ENCODE assay signal across 8 mouse cellular contexts in the genomic region with DNA sequence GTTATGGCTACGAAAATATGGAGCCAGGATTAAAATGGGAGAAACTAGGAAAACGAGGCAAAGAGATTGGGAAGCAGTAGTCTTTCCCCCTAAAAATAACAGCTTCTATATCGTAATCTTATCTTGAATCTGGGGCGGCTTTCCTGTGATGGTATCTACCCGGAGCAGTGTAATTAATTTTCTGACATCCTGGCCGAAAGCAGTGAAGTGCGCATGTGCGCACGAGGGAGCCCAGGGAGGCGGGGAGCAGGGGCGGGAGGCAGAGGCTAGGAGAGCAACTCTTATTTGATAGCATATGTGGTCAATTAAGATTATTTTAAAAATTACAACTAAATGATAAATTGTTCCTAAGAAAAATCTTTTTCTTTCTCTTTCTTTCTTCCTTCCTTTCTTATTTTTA.
DNase-seq lines count a peak whose midpoint lies in the region; ATAC-seq and TF ChIP-seq lines count a peak whose summit lies in the region.

No protein-coding gene starts in this region.

- H3K36me3 ChIP-seq in hindbrain, embryonic 14.5 days (replicated peaks; ENCODE audit: control insufficient read depth, insufficient read depth) = no peaks in the 10 kb centered on the region
- H3K36me3 ChIP-seq in lung, embryonic 15.5 days = no peaks in the 10 kb centered on the region
- H3K36me3 ChIP-seq in stomach, postnatal 0 days (ENCODE audit: control insufficient read depth, insufficient read depth, low read length) = no peaks in the 10 kb centered on the region

- no peak for TF ChIP-seq EP300 in stomach, postnatal 0 days (optimal IDR thresholded peaks at IDR 0.05)

- peak; percentile 66 for DNase-seq in cerebellum, adult 11-12 months
- DNase-seq in ovary, postnatal 36 days (ENCODE audit: low spot score) = peak; percentile 33
- DNase-seq in ovary, adult 18-20 months (ENCODE audit: low spot score) = no peak
- DNase-seq in hindbrain, embryonic 14.5 days (ENCODE audit: low spot score) = peak; percentile 56
- DNase-seq in stomach, postnatal 0 days (ENCODE audit: low spot score) = no peak
- no peak for DNase-seq in c-Kit-positive CD71-positive TER-119-positive erythroid progenitor cells, embryonic 14.5 days (ENCODE audit: low spot score)

- no peak overlapping the region for H3K9ac ChIP-seq in hindbrain, embryonic 14.5 days
- H3K9ac ChIP-seq in lung, embryonic 15.5 days = no peak overlapping the region
- H3K9ac ChIP-seq in stomach, postnatal 0 days (ENCODE audit: low read length) = no peak overlapping the region

- TF ChIP-seq CTCF in stomach, postnatal 0 days (IDR thresholded peaks at IDR 0.05; ENCODE audit: low read depth) = no peak

- ATAC-seq in cerebellum, adult (ENCODE audit: insufficient number of reproducible peaks, low FRiP score, low TSS enrichment) = no peak
- ATAC-seq in hindbrain, embryonic 14.5 days (ENCODE audit: low FRiP score) = no peak
- ATAC-seq in lung, embryonic 15.5 days (ENCODE audit: borderline replicate concordance, extremely low read depth, low FRiP score, low TSS enrichment) = no peak
- no peak for ATAC-seq in stomach, postnatal 0 days (ENCODE audit: low FRiP score, low TSS enrichment)

- H3K4me2 ChIP-seq in hindbrain, embryonic 14.5 days (replicated peaks) = no peak overlapping the region; the same call in 1 of the 2 replicates
- peak overlapping the region; percentile 47 for H3K4me2 ChIP-seq in lung, embryonic 15.5 days
- peak overlapping the region; percentile 12; the same call in 1 of the 2 replicates for H3K4me2 ChIP-seq in stomach, postnatal 0 days (replicated peaks; ENCODE audit: low read depth)

- 52% methylated on average over 11 of the region's 11 CpGs for WGBS in hindbrain, embryonic 14.5 days
- 32% methylated on average over 11 of the region's 11 CpGs for WGBS in lung, embryonic 15.5 days
- 47% methylated on average over 11 of the region's 11 CpGs for WGBS in stomach, postnatal 0 days

- H3K4me1 ChIP-seq in hindbrain, embryonic 14.5 days (replicated peaks; ENCODE audit: control insufficient read depth, insufficient read depth, low read length) = peaks cover 13% of the 10 kb centered on the region
- H3K4me1 ChIP-seq in lung, embryonic 15.5 days = peaks cover 21% of the 10 kb centered on the region
- H3K4me1 ChIP-seq in stomach, postnatal 0 days (replicated peaks; ENCODE audit: control insufficient read depth, insufficient read depth) = no peaks in the 10 kb centered on the region

- no peak overlapping the region for H3K27ac ChIP-seq in hindbrain, embryonic 14.5 days
- H3K27ac ChIP-seq in lung, embryonic 15.5 days = peak overlapping the region; percentile 57; the same call in 1 of the 2 replicates
- no peak overlapping the region for H3K27ac ChIP-seq in stomach, postnatal 0 days (replicated peaks)

- no peak overlapping the region for H3K4me3 ChIP-seq in hindbrain, embryonic 14.5 days (replicated peaks; ENCODE audit: low read length)
- H3K4me3 ChIP-seq in lung, embryonic 15.5 days = peak overlapping the region; percentile 20
- H3K4me3 ChIP-seq in stomach, postnatal 0 days (ENCODE audit: low read depth, low read length) = no peak overlapping the region

- H3K9me3 ChIP-seq in hindbrain, embryonic 14.5 days (ENCODE audit: control insufficient read depth, low read length) = no peaks in the 10 kb centered on the region
- no peaks in the 10 kb centered on the region for H3K9me3 ChIP-seq in lung, embryonic 15.5 days
- no peaks in the 10 kb centered on the region for H3K9me3 ChIP-seq in stomach, postnatal 0 days (ENCODE audit: control insufficient read depth, low read length)

- no peaks in the 10 kb centered on the region for H3K27me3 ChIP-seq in hindbrain, embryonic 14.5 days (ENCODE audit: control insufficient read depth, insufficient read depth, low read length)
- no peaks in the 10 kb centered on the region for H3K27me3 ChIP-seq in lung, embryonic 15.5 days
- no peaks in the 10 kb centered on the region for H3K27me3 ChIP-seq in stomach, postnatal 0 days (ENCODE audit: control insufficient read depth, insufficient read depth, low read length)

Comparison
In these comparisons a context has a peak if more than half of its experiments do, and no peak if none do; other contexts are left out.
1. DNase-seq: peak in cerebellum, adult 11-12 months (single experiment), ovary, postnatal 36 days (single experiment) and hindbrain, embryonic 14.5 days (single experiment); none in ovary, adult 18-20 months (single experiment), stomach, postnatal 0 days (single experiment) and c-Kit-positive CD71-positive TER-119-positive erythroid progenitor cells, embryonic 14.5 days (single experiment).